Mouse (Mus musculus) kidney, postnatal 10 days (tissue): Measurements from ENCODE around the gene Rab3gap2.

ENCODE experiments used
- DNase-seq: peaks from one replicate; pipeline ENCODE4 v3.0.0; 2021; ENCODE audit warnings: mixed read lengths

Gene Rab3gap2

GRCm38 (mm10) chr1:185334136-185334535 lies 130.2 kb downstream of the Rab3gap2 start:
- DNase-seq: no peak

- no peak for DNase-seq
These were observed 131.4 kb downstream of the Rab3gap2 start for GRCm38 (mm10) chr1:185335231-185335765.
